Mouse (Mus musculus) hindbrain, embryonic 11.5 days (tissue): ENCODE results near the gene Pimreg. TPM values are rescaled to one million over a fixed set of nuclear protein-coding genes. Genes with fewer than 3 reads are reported as not detected.

Experiments used
- ATAC-seq: fragments of 200-750 bp; cut with Nextera tagmentation; 2 replicates; pipeline ENCODE4 v1.8.0; 2017; ENCODE audit warnings: mild to moderate bottlenecking, moderate TSS enrichment, moderate library complexity; ENCODE audit not compliant: low FRiP score
- DNase-seq: peaks from one replicate; pipeline ENCODE4 v3.0.0-alpha.2; 2015; ENCODE audit warnings: low spot score
- H3K27ac ChIP-seq: fragments of 300-500 bp; sonication (generic); 2 replicates; pipeline ENCODE4 v1.5.1; 2014; ENCODE audit warnings: mild to moderate bottlenecking, low read depth, low read length
- H3K27me3 ChIP-seq: fragments of 300-500 bp; sonication (generic); 2 replicates; pipeline ENCODE4 v1.6.1; 2014; ENCODE audit warnings: mild to moderate bottlenecking, low read length, moderate library complexity, mixed read lengths; ENCODE audit not compliant: control insufficient read depth, insufficient read depth
- H3K36me3 ChIP-seq: fragments of 300-500 bp; sonication (generic); 2 replicates; pipeline ENCODE4 v1.6.1; 2014; ENCODE audit warnings: mild to moderate bottlenecking, low read length, moderate library complexity, mixed read lengths; ENCODE audit not compliant: control insufficient read depth, insufficient read depth
- H3K4me1 ChIP-seq: fragments of 300-500 bp; sonication (generic); replicated peaks from 2 replicates; pipeline ENCODE4 v1.6.1; 2014; ENCODE audit warnings: low read length, mixed read lengths; ENCODE audit not compliant: control insufficient read depth, insufficient read depth
- H3K4me2 ChIP-seq: fragments of 300-500 bp; sonication (generic); replicated peaks from 2 replicates; pipeline ENCODE4 v1.6.1; 2014; ENCODE audit warnings: mild to moderate bottlenecking, low read depth, low read length
- H3K4me3 ChIP-seq: fragments of 300-500 bp; sonication (generic); 2 replicates; pipeline ENCODE4 v1.5.1; 2014; ENCODE audit warnings: low read depth, low read length
- H3K9ac ChIP-seq: fragments of 300-500 bp; sonication (generic); 2 replicates; pipeline ENCODE4 v1.6.1; 2014; ENCODE audit warnings: low read depth, low read length
- H3K9me3 ChIP-seq: fragments of 300-500 bp; sonication (generic); 2 replicates; pipeline ENCODE4 v1.6.1; 2016; ENCODE audit warnings: low read length; ENCODE audit not compliant: control insufficient read depth
- WGBS: fragments of 180-500 bp; shearing (Covaris S2); extraction: QIAGEN DNeasy Blood & Tissue Kit; methylation state at CpG from one replicate; pipeline ENCODE4 v1.1.7; 2014; 5-methylcytosine and 5-hydroxymethylcytosine counted together
- polyA plus RNA-seq: library from polyadenylated mRNA; unstranded; fragments of >200 nt; fragmentation: Nextera tagmentation; extraction: Ambion mirVana; gene quantifications from 2 replicates; pipeline ENCODE4 v1.2.1, GENCODE M21; 2014

Pimreg gene
- polyA plus RNA-seq, 1 experiment from 2014 or later = 158 TPM

- Histone ChIP-seq H3K4me2 (no peak overlapping the region), H3K27ac (no peak overlapping the region), H3K9me3 (no peaks in the 10 kb centered on the region), H3K27me3 (no peaks in the 10 kb centered on the region), H3K36me3 (no peaks in the 10 kb centered on the region), H3K4me1 (no peaks in the 10 kb centered on the region), H3K4me3 (no peak overlapping the region), H3K9ac (no peak overlapping the region)
- DNase-seq (peak; percentile 82), ATAC-seq (peak; percentile 43; the same call in 1 of the 2 replicates)
- WGBS = 29% methylated on average over 5 of the region's 5 CpGs
These were observed 17.5 kb upstream of the Pimreg start for GRCm38 (mm10) chr11:72024193-72024781.

DNA sequence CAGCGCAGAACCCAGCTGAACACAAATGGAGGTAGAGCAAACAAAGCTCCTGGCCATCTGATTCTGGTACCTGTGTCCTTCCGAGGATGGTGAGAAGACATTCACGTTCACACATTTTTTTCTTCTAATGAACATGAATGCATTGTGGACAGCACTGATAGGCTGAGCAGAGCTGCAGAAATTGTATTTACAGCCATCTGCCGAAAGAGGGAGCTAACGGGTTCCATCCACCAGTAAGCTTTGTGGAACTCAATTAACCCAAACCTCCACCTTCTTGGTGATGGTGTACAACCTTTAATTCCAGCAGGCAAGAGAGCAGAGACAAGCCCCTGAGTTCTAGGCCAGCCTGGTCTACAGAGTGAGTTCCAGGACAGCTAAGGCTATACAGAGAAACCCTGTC is 16.0 kb upstream of the Pimreg start:
- no peaks in the 10 kb centered on the region for H3K9me3 ChIP-seq
- no peak overlapping the region for H3K9ac ChIP-seq
- H3K4me3 ChIP-seq = no peak overlapping the region
- DNase-seq (peak; percentile 52), ATAC-seq (no peak)
- no peak overlapping the region for H3K4me2 ChIP-seq
- no peaks in the 10 kb centered on the region for H3K36me3 ChIP-seq
- H3K27me3 ChIP-seq = no peaks in the 10 kb centered on the region
- WGBS = 38% methylated on average over 5 of the region's 5 CpGs
- H3K4me1 ChIP-seq = no peaks in the 10 kb centered on the region
- H3K27ac ChIP-seq = no peak overlapping the region

DNA sequence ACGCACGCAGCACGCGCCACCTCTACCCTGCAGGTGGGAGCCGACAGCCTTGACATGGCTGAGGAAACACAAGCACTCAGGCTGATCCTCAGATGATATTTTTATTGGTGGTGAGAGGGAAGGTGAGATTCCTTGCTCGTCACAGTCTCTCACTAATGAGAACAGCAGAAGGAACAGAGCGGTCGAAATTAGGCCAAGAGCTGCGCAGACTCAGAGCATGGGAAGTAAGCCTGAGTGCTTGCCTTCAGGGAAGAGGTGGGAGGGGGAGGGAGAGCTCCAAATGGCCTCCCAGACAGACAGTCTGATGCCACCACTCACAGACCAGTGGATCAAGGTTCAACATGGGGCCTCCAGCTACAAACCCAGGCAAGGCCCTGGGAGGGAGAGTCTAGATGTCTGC is 15.3 kb upstream of the Pimreg start:
- H3K4me3 ChIP-seq = no peak overlapping the region
- WGBS = 83% methylated on average over 9 of the region's 9 CpGs
- DNase-seq (no peak), ATAC-seq (no peak)
- H3K27me3 ChIP-seq = no peaks in the 10 kb centered on the region
- H3K36me3 ChIP-seq = no peaks in the 10 kb centered on the region
- no peaks in the 10 kb centered on the region for H3K9me3 ChIP-seq
- no peak overlapping the region for H3K4me2 ChIP-seq
- H3K27ac ChIP-seq = no peak overlapping the region
- H3K4me1 ChIP-seq = no peaks in the 10 kb centered on the region
- no peak overlapping the region for H3K9ac ChIP-seq

GRCm38 (mm10) chr11:72027836-72028235 is 14.0 kb upstream of the Pimreg start:
- WGBS = 74% methylated on average over 9 of the region's 9 CpGs

DNA sequence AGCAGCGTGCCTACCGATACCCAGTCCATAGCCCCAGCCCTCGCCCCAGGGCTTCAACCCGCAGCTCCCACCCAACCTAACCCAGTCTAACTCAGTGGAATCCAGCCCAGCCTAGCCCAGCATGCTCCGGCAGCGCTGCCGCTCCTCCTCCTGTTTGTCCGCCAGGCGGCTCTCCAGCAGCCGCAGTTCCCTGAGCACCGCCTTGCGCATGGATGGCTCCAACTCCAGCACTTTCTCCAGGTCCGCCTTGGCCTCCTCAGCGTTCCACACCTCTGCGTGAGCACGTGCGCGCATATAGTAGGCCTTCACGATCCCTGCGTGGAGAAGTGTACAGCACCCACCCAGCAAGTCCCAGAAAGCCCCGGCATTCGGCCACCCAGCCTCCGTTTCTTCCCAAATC is 12.7 kb upstream of the Pimreg start:
- ATAC-seq (no peak; the same call in 1 of the 2 replicates), DNase-seq (peak; percentile 65)
- Histone ChIP-seq H3K4me3 (no peak overlapping the region), H3K9ac (no peak overlapping the region), H3K4me1 (no peaks in the 10 kb centered on the region), H3K27me3 (no peaks in the 10 kb centered on the region), H3K36me3 (no peaks in the 10 kb centered on the region), H3K4me2 (no peak overlapping the region), H3K9me3 (no peaks in the 10 kb centered on the region), H3K27ac (no peak overlapping the region)
- WGBS = 21% methylated on average over 23 of the region's 23 CpGs

More at GRCm38 (mm10) chr11:72027836-72028235, 14.0 kb upstream of the Pimreg start:
- Histone ChIP-seq H3K27ac (no peak overlapping the region), H3K9me3 (no peaks in the 10 kb centered on the region), H3K4me1 (no peaks in the 10 kb centered on the region), H3K4me3 (no peak overlapping the region), H3K27me3 (no peaks in the 10 kb centered on the region), H3K4me2 (no peak overlapping the region), H3K9ac (no peak overlapping the region), H3K36me3 (no peaks in the 10 kb centered on the region)
- DNase-seq (no peak), ATAC-seq (no peak)

- WGBS = 90% methylated on average over 7 of the region's 7 CpGs
- H3K4me3 ChIP-seq = no peak overlapping the region
- no peak overlapping the region for H3K9ac ChIP-seq
- H3K27me3 ChIP-seq = no peaks in the 10 kb centered on the region
- H3K9me3 ChIP-seq = no peaks in the 10 kb centered on the region
- H3K36me3 ChIP-seq = no peaks in the 10 kb centered on the region
- no peak overlapping the region for H3K27ac ChIP-seq
- ATAC-seq (no peak), DNase-seq (no peak)
- no peaks in the 10 kb centered on the region for H3K4me1 ChIP-seq
- no peak overlapping the region for H3K4me2 ChIP-seq
These were observed 10.5 kb upstream of the Pimreg start for GRCm38 (mm10) chr11:72031353-72031752.

- Histone ChIP-seq H3K4me2 (no peak overlapping the region), H3K27me3 (no peaks in the 10 kb centered on the region), H3K4me3 (no peak overlapping the region), H3K36me3 (no peaks in the 10 kb centered on the region), H3K27ac (no peak overlapping the region), H3K9ac (no peak overlapping the region), H3K9me3 (no peaks in the 10 kb centered on the region), H3K4me1 (no peaks in the 10 kb centered on the region)
- 76% methylated on average over 4 of the region's 4 CpGs for WGBS
- no peak for ATAC-seq
- no peak for DNase-seq
These were observed 9.7 kb upstream of the Pimreg start for GRCm38 (mm10) chr11:72032091-72032490.

- no peak overlapping the region for H3K4me2 ChIP-seq
- H3K9ac ChIP-seq = no peak overlapping the region
- ATAC-seq = no peak
- DNase-seq = no peak
- no peaks in the 10 kb centered on the region for H3K36me3 ChIP-seq
- no peak overlapping the region for H3K27ac ChIP-seq
- H3K4me1 ChIP-seq = no peaks in the 10 kb centered on the region
- H3K27me3 ChIP-seq = no peaks in the 10 kb centered on the region
- no peak overlapping the region for H3K4me3 ChIP-seq
- WGBS = 86% methylated on average over 3 of the region's 3 CpGs
- H3K9me3 ChIP-seq = no peaks in the 10 kb centered on the region
These were observed 9.2 kb upstream of the Pimreg start for GRCm38 (mm10) chr11:72032589-72032988.

GRCm38 (mm10) chr11:72037409-72037808 is 4.4 kb upstream of the Pimreg start, which contains the start of gene Aipl1:
Gene Aipl1, minus strand, starts transcription at chr11:72037509.
- Histone ChIP-seq H3K9me3 (no peaks in the 10 kb centered on the region), H3K4me1 (peaks cover 13% of the 10 kb centered on the region; the same call in 1 of the 2 replicates), H3K27ac (no peak within 1 kb of the TSS), H3K27me3 (no peaks in the 10 kb centered on the region), H3K4me3 (no peak within 1 kb of the TSS), H3K36me3 (no peaks in the 10 kb centered on the region), H3K4me2 (no peak within 1 kb of the TSS), H3K9ac (no peak within 1 kb of the TSS)
- DNase-seq = no peak
- 82% methylated on average over 4 of the region's 4 CpGs for WGBS
- ATAC-seq = no peak
